Mouse (Mus musculus) urinary bladder, adult 2 months (tissue): Measurements from ENCODE around the gene Tubgcp6. TPM values are rescaled to one million over a fixed set of nuclear protein-coding genes. Genes with fewer than 3 reads are reported as not detected.

ENCODE experiments used
- DNase-seq: peaks from one replicate; pipeline ENCODE4 v3.0.0; 2022; ENCODE audit warnings: low spot score
- polyA plus RNA-seq: library from polyadenylated mRNA; depleted of rRNA; stranded (reverse); fragments of >200 nt; gene quantifications from 2 replicates; pipeline ENCODE4 v1.2.3, GENCODE M21; 2012; rRNA removed

Gene Tubgcp6
- polyA plus RNA-seq, 1 experiment: 15.3 TPM

DNA sequence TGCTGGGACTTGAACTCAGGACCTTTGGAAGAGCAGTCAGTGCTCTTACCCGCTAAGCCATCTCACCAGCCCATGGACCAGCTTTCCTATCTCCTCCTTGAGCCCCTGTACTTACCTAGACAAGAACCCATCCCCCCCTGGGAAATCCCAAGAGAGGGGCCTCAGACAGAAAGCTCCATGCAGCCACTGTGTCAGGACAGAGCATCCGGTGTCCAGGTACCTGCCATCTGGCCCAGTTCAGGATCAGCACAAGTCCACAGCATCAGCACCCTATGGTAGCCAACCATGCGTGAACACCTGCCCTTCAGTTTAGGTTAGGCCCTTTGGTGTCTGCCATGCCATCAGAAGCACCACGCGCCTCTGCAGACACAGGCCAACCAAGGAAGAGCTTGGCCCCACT, 58.0 kb downstream of the Tubgcp6 start:
- DNase-seq: peak; percentile 6

DNA sequence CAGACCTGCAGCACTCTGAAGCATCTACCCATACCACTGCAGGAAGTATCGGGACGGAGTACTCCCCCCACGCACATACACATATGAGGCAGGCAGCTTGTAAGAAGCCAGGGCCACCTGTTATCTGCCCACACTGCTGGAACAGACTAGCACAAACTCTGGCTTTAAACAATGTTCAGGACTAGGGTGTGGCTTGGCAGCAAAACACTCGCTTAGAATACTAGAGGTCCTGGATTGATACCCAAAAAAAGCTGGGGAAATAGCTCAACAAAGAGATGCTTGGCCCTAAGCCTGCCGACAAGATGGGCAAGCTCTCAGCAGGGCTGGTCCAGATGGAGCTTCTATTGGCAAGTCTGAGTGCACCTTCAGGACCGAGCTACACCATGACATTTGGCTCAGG, 59.4 kb downstream of the Tubgcp6 start:
- DNase-seq: peak; percentile 9

DNA sequence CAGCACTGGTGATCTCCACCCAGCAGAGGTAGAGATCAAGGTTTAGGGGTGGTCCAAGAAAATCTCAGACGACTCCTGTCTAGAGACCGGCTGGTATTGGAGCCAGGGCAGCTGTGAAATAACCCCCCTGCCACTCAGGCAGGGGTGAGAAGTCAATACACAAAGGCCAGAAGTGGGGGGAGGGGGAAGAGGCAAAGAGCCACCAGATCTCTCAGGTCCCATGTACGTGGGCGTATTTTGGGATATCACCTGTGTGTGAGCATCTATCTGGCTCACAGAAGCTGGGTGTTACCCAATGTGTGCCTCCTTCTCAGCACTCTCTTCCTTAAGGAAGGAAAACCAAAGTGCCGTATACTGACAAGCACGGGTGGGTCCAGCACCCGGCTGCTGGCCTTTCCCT, 59.9 kb downstream of the Tubgcp6 start:
- DNase-seq: peak; percentile 9

DNA sequence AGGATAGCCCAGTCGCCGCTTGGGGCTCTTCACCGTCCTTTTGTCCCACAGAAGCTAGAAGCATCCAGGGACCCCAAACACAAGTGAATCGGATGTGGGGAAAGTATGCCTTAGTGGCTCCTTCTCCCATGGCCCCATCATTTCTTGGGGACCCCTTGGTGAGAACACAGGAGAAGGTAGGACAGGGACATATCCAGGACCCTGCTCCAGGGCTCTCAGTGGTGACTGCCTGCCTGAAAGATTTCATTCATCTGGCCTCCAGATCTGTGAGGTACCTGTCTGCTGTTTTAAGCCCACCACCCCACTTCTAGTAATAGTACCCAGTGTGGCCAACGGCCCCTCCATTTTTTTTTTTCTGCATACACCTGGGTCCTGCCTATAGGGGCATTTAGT, 60.4 kb downstream of the Tubgcp6 start:
- peak; percentile 10 for DNase-seq

DNA sequence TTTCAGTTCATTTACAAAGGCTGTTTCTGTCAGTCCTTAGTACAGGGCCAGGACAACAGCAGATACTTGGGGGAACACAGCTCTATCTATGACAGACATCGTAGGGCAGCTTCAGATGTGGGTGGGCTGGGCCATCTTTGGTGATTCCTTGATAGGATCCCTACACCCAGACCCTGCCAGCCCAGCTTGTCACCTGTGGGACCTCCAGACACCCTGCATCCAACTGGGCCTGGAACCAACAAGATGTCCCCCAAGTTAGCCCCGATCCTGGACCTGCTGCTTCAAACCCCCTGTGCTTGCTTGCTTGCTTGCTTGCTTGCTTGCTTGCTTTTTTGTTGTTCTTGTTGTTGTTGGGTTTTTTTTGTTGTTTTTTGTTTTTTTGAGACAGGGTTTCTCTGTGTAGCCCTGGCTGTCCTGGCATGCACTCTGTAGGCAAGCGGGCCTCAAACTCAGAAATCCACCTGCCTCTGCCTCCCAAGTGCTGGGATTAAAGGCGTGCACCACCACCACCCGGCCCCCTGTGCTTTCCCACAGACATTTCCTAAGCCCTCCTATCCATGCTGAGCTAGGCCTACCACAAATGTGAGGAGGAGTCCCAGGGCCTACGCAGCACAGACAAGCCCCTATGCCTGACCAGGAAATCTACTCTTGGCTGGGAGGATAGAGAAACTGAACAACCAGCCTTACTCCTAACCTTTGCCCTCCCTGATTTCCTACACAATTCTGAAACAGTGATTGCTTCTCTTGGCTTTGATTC, 61.0 kb downstream of the Tubgcp6 start:
- peak; percentile 12 for DNase-seq

DNA sequence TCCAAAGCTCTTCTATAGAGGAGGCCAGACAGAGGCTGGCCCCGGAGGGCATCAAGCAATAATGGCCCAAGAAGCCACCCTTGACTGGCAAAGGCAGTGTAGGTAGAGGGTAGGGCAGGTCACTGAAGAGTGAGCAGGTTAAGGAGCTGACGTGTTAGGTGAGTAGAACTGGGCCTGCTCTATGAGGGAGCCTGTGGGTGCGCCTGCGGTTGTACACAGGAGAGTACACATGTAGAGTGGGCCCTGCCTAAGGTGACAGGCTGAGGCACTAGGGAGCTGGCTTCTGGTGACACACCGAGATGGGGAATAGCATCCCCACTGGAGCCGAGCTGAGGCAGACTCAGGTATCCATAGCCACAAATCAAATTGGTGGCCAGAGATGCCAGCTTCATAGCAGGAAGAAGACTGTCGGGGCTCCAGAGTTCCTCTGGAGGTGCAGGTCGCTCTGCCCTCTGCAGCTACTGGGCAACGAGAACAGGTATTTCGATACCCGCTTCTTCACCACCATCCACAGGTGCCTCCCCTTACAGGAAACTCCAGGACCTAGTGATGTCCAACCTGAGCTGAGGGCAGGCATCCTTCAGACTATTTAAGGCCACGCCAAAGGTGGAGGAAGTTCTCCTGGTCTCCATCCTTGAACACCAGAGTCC, 62.0 kb downstream of the Tubgcp6 start:
- peak; percentile 16 for DNase-seq

DNA sequence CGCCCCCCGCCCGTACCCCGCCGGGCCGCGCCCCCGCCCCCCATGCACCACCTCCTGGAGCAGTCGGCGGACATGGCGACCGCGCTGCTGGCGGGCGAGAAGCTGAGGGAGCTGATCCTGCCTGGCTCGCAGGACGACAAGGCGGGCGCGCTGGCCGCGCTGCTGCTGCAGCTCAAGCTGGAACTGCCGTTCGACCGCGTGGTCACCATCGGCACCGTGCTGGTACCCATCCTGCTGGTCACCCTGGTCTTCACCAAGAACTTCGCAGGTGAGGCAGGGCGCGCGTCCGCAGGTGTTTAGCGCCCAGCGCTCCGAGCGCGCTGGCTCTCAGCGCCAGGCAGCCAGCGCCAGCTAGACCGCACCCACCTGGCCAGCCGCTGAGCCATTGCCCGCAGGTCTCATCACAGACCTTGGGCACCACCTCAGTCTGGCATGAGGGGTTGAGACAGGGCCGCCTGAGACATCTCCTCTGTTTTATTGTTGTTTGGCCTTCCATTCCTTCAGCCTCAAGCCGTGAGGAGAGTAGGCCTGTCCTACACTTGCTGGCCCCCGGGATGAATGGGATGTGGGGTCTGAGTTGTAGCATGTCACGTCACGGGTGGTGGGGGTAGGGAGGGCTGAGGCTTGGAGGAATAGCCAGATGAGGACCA, 62.8 kb downstream of the Tubgcp6 start:
- peak; percentile 31 for DNase-seq

DNA sequence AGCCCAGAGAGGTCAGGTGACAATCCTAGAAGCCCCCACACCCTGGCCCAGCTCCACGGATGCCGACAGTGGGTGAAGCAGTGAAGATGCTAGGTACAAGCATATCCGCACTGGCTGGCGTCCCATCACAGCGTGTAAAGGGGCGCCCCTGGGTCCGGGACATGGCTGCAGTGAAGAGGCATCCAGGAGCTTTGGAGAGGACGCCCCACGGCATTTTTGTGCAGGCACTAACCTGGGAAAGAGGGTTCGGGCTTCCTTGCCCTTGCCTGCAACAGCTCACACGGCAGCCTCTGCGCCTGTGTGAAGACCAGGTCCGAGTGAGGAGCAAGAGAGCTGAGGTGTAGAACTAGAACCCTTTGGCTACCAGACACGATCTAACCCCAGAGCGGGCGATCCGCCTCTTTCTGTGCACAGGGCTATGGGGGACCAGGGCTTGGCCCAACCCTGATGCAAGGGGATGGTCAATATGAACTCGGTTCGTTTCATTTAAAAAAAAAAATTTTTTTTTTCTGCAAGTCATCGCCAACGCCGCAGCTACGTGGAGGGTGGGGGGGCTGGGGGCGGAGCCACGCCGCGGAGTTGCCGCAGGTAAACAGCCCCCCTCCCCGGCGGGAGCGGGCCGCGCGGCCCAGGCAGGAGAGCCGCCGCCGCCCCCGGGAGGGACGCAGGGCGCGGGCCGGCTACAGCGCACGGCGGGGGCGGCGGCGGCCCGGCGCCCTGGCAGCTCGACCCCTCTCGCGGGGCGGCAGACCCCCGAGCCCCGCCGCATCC, 63.6 kb downstream of the Tubgcp6 start, which contains the start of gene Panx2:
Gene Panx2, plus strand, starts transcription at position 574 of the 771 bp plus-strand sequence.
- DNase-seq: peak; percentile 20

DNA sequence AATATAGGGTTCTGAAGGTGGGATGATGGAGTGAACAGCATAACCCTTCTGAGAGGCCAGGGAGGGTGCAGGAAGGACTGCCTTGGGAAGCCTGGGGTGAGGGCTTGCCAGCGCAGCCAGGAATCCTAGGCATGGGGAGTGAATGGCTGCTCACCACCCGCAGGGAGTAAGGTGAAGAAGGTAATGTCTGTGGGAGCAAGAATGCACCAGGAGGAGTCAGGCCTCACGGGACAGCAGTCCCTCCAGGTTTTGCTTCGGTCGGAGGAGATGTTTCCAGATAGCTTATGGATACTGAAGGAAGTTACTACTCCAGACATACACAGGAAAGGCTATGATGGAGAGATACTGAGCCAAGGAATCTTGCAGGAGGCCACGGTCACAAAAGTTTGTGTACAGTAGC, 64.2 kb downstream of the Tubgcp6 start:
- DNase-seq: peak; percentile 13

DNA sequence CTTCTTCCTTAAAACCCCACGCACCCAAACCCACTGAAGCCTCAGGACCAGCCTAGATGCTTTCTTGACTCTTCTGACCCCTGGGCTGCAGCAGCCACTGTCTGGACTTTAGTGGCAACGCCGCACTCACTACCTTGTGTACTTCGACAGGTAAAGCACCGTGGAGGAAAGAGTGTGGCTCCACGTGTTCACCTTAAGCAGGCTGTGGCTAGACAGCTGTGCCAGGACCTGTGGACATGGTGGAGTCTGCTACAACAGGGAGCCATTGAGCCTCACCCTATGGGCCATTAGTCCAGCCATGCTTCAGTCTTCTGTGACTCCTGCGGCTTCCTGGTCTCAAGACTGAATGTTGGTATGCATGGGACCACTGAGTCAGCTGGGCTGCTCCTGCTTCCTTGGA, 68.2 kb downstream of the Tubgcp6 start:
- no peak for DNase-seq

Other genes starting within 250 kb of the Tubgcp6 start
- gene Ttll8, start 168.7 kb downstream of the Tubgcp6 start, polyA plus RNA-seq: not detected in 2 replicates
- 0.01 TPM in 1 of 2 replicates, not detected in the other for gene Mlc1, start 144.1 kb downstream of the Tubgcp6 start, polyA plus RNA-seq
- 0.03 TPM in 1 of 2 replicates, not detected in the other for gene Mov10l1, start 140.2 kb downstream of the Tubgcp6 start, polyA plus RNA-seq
- gene Panx2, start 63.4 kb downstream of the Tubgcp6 start, polyA plus RNA-seq: 0.67 and 0.78 TPM in 2 replicates
- gene Trabd, start 48.0 kb downstream of the Tubgcp6 start, polyA plus RNA-seq: 33.3 and 36.9 TPM in 2 replicates
- 25.0 and 27.2 TPM in 2 replicates for gene Selenoo, start 34.0 kb downstream of the Tubgcp6 start, polyA plus RNA-seq
- gene Hdac10, start 5.6 kb upstream of the Tubgcp6 start, polyA plus RNA-seq: 27.2 and 36.4 TPM in 2 replicates
- gene Mapk12, start 17.6 kb upstream of the Tubgcp6 start, polyA plus RNA-seq: 44.5 and 49.8 TPM in 2 replicates
- gene Mapk11, start 26.5 kb upstream of the Tubgcp6 start, polyA plus RNA-seq: 6.6 and 7.5 TPM in 2 replicates
- gene Plxnb2, start 57.7 kb upstream of the Tubgcp6 start, polyA plus RNA-seq: 171 and 187 TPM in 2 replicates
- 16.0 and 23.8 TPM in 2 replicates for gene Dennd6b, start 73.4 kb upstream of the Tubgcp6 start, polyA plus RNA-seq
- 29.1 and 41.4 TPM in 2 replicates for gene Ppp6r2, start 88.4 kb upstream of the Tubgcp6 start, polyA plus RNA-seq
- 85.7 and 112 TPM in 2 replicates for gene Sbf1, start 192.2 kb upstream of the Tubgcp6 start, polyA plus RNA-seq
- gene Adm2, start 199.6 kb upstream of the Tubgcp6 start, polyA plus RNA-seq: not detected in 2 replicates
- not detected in 2 replicates for gene Miox, start 211.3 kb upstream of the Tubgcp6 start, polyA plus RNA-seq
- 15.8 and 26.7 TPM in 2 replicates for gene Lmf2, start 232.5 kb upstream of the Tubgcp6 start, polyA plus RNA-seq
- 95.7 and 112 TPM in 2 replicates for gene Ncaph2, start 232.6 kb upstream of the Tubgcp6 start, polyA plus RNA-seq